Mouse (Mus musculus) thymus, adult 2 months (tissue): Measurements from ENCODE around the gene Ube2r2.

Experiments
- CTCF ChIP-seq: fragments of 200-500 bp; IDR thresholded peaks from 2 replicates; pipeline ENCODE4 v1.5.1; 2012; ENCODE audit warnings: mild to moderate bottlenecking, control low read depth, low read length, moderate library complexity, borderline replicate concordance; ENCODE audit not compliant: control insufficient read depth, poor library complexity, insufficient read depth; ENCODE audit errors: extremely low read depth
- POLR2A ChIP-seq: fragments of 200-500 bp; IDR thresholded peaks from 2 replicates; pipeline ENCODE4 v1.6.1; 2012; ENCODE audit warnings: mild to moderate bottlenecking, low read length, control low read depth, moderate library complexity; ENCODE audit not compliant: control insufficient read depth, poor library complexity, insufficient read depth; ENCODE audit errors: extremely low read depth

GRCm38 (mm10) chr4:41133529-41134291 lies 1.8 kb upstream of the Ube2r2 start:
- TF ChIP-seq CTCF (no peak), POLR2A (no peak)
